Mouse (Mus musculus): Measurements from ENCODE around the gene Mmaa. TPM values are rescaled to one million over a fixed set of nuclear protein-coding genes. Genes with fewer than 3 reads are reported as not detected.

Mmaa gene
- total and polyA plus RNA-seq, 3 experiments = 3.3 to 4.7 (median 4.1) TPM

DNA sequence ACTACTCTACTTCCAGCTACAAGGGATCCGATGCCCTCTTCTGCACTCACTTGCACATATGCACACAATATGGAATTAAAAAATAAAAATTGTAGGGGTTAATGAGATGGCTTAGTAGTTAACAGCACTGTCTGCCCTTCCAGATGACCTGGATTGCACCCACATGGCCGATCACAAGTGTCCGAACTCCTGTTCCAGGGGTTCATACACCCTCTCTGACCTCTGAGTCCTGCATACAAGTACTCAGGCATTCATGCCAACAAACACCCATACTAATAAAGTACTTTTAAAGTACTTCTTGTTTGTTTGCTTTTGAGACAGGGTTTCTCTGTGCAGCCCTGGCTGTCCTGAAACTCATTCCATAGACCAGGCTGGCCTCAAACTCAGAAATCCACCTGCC lies 10.1 kb downstream of the Mmaa start:
- H3K9me3 ChIP-seq (replicated peaks; ENCODE audit: low read length) = no peaks in the 10 kb centered on the region
- dilution Hi-C loops (cut with MboI; ENCODE audit: extremely low pct_ligation_motif_present, extremely low pct_unique_long_range_greater_than_20kb, low sequenced_read_pairs) (no loop called here), in situ Hi-C loops (cut with MboI; ENCODE audit: low pct_ligation_motif_present, low pct_unique_long_range_greater_than_20kb, low sequenced_read_pairs) (no loop called here)
- H3K4me1 ChIP-seq (ENCODE audit: control insufficient read depth in 1 of 2, insufficient read depth in 2 of 2) = peaks cover 7 to 17% of the 10 kb centered on the region in 2 experiments
- H3K9ac ChIP-seq (ENCODE audit: insufficient read depth, low read depth) = no peak overlapping the region
- H3K36me3 ChIP-seq (replicated peaks in 1 of 2; ENCODE audit: control insufficient read depth in 1 of 2, insufficient read depth in 1 of 2, low read length in 1 of 2) = peaks cover 11 to 21% of the 10 kb centered on the region in 2 experiments
- TF ChIP-seq ZKSCAN1 (IDR thresholded peaks at IDR 0.05; ENCODE audit: borderline replicate concordance, low read depth, low read length) = no peak
- TF ChIP-seq KAT2A (IDR thresholded peaks at IDR 0.05; ENCODE audit: insufficient replicate concordance, low read length) = no peak
- TF ChIP-seq CHD1 (IDR thresholded peaks at IDR 0.05; ENCODE audit: low read depth, low read length) = no peak
- no peak for TF ChIP-seq CHD2 (IDR thresholded peaks at IDR 0.05; ENCODE audit: low read length)
- no peak for TF ChIP-seq POLR2AphosphoS2 (IDR thresholded peaks at IDR 0.05; ENCODE audit: low read depth, low read length)
- TF ChIP-seq USF1 (IDR thresholded peaks at IDR 0.05; ENCODE audit: low read depth, low read length) = no peak
- no peak for TF ChIP-seq SMC3 (IDR thresholded peaks at IDR 0.05; ENCODE audit: low read depth, low read length)
- no peaks in the 10 kb centered on the region for H3K27me3 ChIP-seq (replicated peaks)
- no peak overlapping the region for H3K4me3 ChIP-seq (replicated peaks in 1 of 3; ENCODE audit: low read depth in 2 of 3, low read length in 2 of 3, poor library complexity in 1 of 3)
- H3K79me2 ChIP-seq (replicated peaks; ENCODE audit: control insufficient read depth, extremely low read depth, insufficient read depth, poor library complexity, severe bottlenecking) = no peaks in the 10 kb centered on the region
- no peak overlapping the region for H3K4me2 ChIP-seq (ENCODE audit: insufficient read depth, low read depth, poor library complexity, severe bottlenecking)
- H3K27ac ChIP-seq (ENCODE audit: insufficient read depth, low read depth) = no peak overlapping the region
- DNase-seq (ENCODE audit: extremely low read depth) = no peak

DNA sequence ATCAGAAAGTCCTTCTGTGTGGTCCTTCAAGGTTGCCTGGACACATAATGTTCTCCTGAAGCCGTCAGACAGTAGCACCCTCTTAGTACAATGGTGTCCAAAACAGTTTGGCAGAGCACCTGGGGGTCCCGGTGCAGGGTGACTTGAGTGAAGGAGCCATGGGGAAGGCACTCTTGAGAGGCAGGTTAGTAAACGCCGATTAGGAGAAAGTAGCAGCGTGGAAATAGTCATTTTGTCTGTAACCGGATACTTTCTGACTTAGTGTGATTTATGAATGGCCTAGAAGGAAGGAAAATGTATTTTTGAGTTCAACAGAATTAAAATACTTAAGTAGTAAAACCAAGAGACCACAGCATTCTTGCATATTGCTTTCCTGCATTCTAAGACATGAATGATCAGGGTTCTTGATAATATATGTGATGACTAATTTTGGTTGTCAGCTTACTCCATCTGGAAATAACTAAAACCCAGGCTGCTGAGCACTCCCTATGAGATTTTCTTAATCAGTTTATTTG lies 13.3 kb downstream of the Mmaa start:
- Histone ChIP-seq H3K9ac (ENCODE audit: insufficient read depth, low read depth) (no peak overlapping the region), H3K4me1 (ENCODE audit: control insufficient read depth in 1 of 2, insufficient read depth in 2 of 2) (peaks cover 3 to 5% of the 10 kb centered on the region in 2 experiments; a peak in 1 of 4 replicates), H3K27ac (ENCODE audit: insufficient read depth, low read depth) (no peak overlapping the region), H3K9me3 (replicated peaks; ENCODE audit: low read length) (no peaks in the 10 kb centered on the region), H3K36me3 (replicated peaks in 1 of 2; ENCODE audit: control insufficient read depth in 1 of 2, insufficient read depth in 1 of 2, low read length in 1 of 2) (peaks cover 14 to 34% of the 10 kb centered on the region in 2 experiments), H3K4me2 (ENCODE audit: insufficient read depth, low read depth, poor library complexity, severe bottlenecking) (no peak overlapping the region), H3K79me2 (replicated peaks; ENCODE audit: control insufficient read depth, extremely low read depth, insufficient read depth, poor library complexity, severe bottlenecking) (no peaks in the 10 kb centered on the region; the same call in 1 of the 2 replicates), H3K27me3 (replicated peaks) (no peaks in the 10 kb centered on the region), H3K4me3 (replicated peaks in 1 of 3; ENCODE audit: low read depth in 2 of 3, low read length in 2 of 3, poor library complexity in 1 of 3) (no peak overlapping the region)
- in situ Hi-C loops (cut with MboI; ENCODE audit: low pct_ligation_motif_present, low pct_unique_long_range_greater_than_20kb, low sequenced_read_pairs) = no loop called here
- DNase-seq (ENCODE audit: extremely low read depth) = no peak
- TF ChIP-seq TCF12 (IDR thresholded peaks at IDR 0.05; ENCODE audit: low read depth, low read length) (no peak), BHLHE40 (IDR thresholded peaks at IDR 0.05; ENCODE audit: low read depth, low read length) (no peak), MYC (IDR thresholded peaks at IDR 0.05; ENCODE audit: low read depth, low read length) (no peak), EP300 (IDR thresholded peaks at IDR 0.05; ENCODE audit: low read length) (no peak), CTCF (conservative IDR thresholded peaks at IDR 0.05 in 1 of 2, IDR thresholded peaks at IDR 0.05 in 1 of 2; ENCODE audit: low read depth in 2 of 2, low read length in 2 of 2) (no peak), MAZ (IDR thresholded peaks at IDR 0.05; ENCODE audit: low read depth, low read length) (no peak), CHD1 (IDR thresholded peaks at IDR 0.05; ENCODE audit: low read depth, low read length) (no peak), POLR2A (IDR thresholded peaks at IDR 0.05; ENCODE audit: low read depth, low read length) (no peak), HCFC1 (IDR thresholded peaks at IDR 0.05; ENCODE audit: low read depth, low read length) (no peak), RAD21 (IDR thresholded peaks at IDR 0.05; ENCODE audit: low read depth, low read length) (no peak), PAX5 (IDR thresholded peaks at IDR 0.05; ENCODE audit: low read length) (no peak)
- dilution Hi-C loops (cut with MboI; ENCODE audit: extremely low pct_ligation_motif_present, extremely low pct_unique_long_range_greater_than_20kb, low sequenced_read_pairs) = no loop called here
